Mouse (Mus musculus) olfactory bulb, adult 2 months (tissue): ENCODE data around the gene Npff. TPM values are rescaled to one million over a fixed set of nuclear protein-coding genes. Genes with fewer than 3 reads are reported as not detected.
A peak's percentile ranks its signal among the peaks of the same experiment; 100 is the strongest.

Experiments
- H3K27ac ChIP-seq: fragments of 200-500 bp; 2 replicates; pipeline ENCODE4 v1.5.1; 2012; ENCODE audit warnings: low read depth, low read length; ENCODE audit not compliant: insufficient read depth
- H3K4me1 ChIP-seq: fragments of 200-500 bp; 2 replicates; pipeline ENCODE4 v1.6.1; 2012; ENCODE audit warnings: low read length; ENCODE audit not compliant: control insufficient read depth, insufficient read depth
- H3K4me3 ChIP-seq: fragments of 200-500 bp; 2 replicates; pipeline ENCODE4 v1.5.1; 2012; ENCODE audit warnings: mild to moderate bottlenecking, low read depth, low read length, moderate library complexity; ENCODE audit not compliant: insufficient read depth
- CTCF ChIP-seq: fragments of 200-500 bp; IDR thresholded peaks from 2 replicates; pipeline ENCODE4 v1.5.1; 2012; ENCODE audit warnings: low read depth, mild to moderate bottlenecking, low read length, moderate library complexity; ENCODE audit not compliant: insufficient read depth
- POLR2A ChIP-seq: fragments of 200-500 bp; IDR thresholded peaks from 2 replicates; pipeline ENCODE4 v1.6.1; 2012; ENCODE audit warnings: mild to moderate bottlenecking, low read depth, low read length, moderate library complexity; ENCODE audit not compliant: insufficient read depth
- WGBS: fragments of 180-500 bp; shearing (Covaris S2); methylation state at CpG from one replicate; pipeline ENCODE4 v1.1.7; 2018; 5-methylcytosine and 5-hydroxymethylcytosine counted together
- polyA plus RNA-seq: library from polyadenylated mRNA; stranded (reverse); fragments of >200 nt; gene quantifications from 2 replicates; pipeline ENCODE4 v1.2.4, GENCODE M21; 2012; ENCODE audit warnings: low replicate concordance; ENCODE audit not compliant: missing spikeins, insufficient read depth, insufficient read length

Npff gene
- polyA plus RNA-seq, 1 experiment, result not detected

GRCm38 (mm10) chr15:102516293-102516692 lies 8.4 kb downstream of the Npff start:
- 4% methylated on average over 12 of the region's 12 CpGs for WGBS
- Histone ChIP-seq H3K4me1 (peaks cover 30% of the 10 kb centered on the region), H3K4me3 (peak overlapping the region; percentile 85), H3K27ac (peak overlapping the region; percentile 59)
- no peak for TF ChIP-seq CTCF
- TF ChIP-seq POLR2A, result no peak

DNA sequence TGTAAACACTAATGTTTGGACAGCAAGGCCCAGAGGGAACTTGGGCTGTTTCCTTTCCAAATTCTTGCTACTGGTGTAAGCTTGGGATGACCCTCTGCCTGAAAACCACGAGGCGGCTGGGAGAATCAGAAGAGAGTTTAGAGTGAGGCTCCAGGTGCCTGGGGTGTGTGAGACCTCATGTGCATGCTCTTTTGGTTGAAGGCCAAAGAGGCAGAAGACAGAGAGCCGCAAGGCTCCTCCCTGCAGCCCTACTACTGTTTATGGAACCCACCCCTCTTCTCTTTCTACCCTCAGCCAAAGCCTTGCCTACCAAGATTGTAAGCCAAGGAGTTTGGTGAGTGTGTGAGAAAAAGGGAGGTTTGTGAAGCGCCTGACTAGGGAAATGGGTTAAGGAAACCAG lies 9.0 kb downstream of the Npff start:
- H3K27ac ChIP-seq, result peak overlapping the region; percentile 59; the same call in 1 of the 2 replicates
- TF ChIP-seq CTCF (no peak), POLR2A (no peak)
- peak overlapping the region; percentile 85 for H3K4me3 ChIP-seq
- peaks cover 32% of the 10 kb centered on the region for H3K4me1 ChIP-seq
- 29% methylated on average over 4 of the region's 4 CpGs for WGBS

- 73% methylated on average over 2 of the region's 2 CpGs for WGBS
- Histone ChIP-seq H3K27ac (no peak overlapping the region), H3K4me3 (no peak overlapping the region), H3K4me1 (peaks cover 31% of the 10 kb centered on the region)
- TF ChIP-seq POLR2A, result no peak
Measured at GRCm38 (mm10) chr15:102515261-102515660, 9.5 kb downstream of the Npff start.

- no peak for TF ChIP-seq CTCF
- TF ChIP-seq POLR2A, result no peak
- Histone ChIP-seq H3K4me1 (peaks cover 26% of the 10 kb centered on the region), H3K4me3 (no peak overlapping the region), H3K27ac (no peak overlapping the region)
- WGBS, result 75% methylated on average over 3 of the region's 3 CpGs
Measured at GRCm38 (mm10) chr15:102513004-102513403, 11.7 kb downstream of the Npff start.

DNA sequence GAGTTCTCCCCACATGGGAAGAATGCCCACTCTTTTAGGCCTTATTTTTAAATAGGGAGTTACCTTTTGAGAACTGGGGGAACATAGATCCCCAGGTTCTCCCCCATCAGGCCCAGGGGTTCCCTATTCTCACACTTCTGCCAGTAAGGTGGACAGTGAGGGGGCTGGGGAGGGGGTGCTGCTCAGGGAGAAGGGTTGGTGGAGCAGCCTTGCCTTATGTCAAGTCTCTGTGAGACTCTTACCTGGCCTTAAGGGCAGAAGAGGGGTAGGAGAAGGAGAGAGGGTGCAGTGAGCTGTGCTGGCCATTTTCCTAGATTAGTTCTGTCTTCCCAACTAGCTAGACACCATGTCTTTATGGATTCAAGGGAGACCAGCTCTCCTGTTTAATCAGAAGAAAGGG lies 12.3 kb downstream of the Npff start:
- TF ChIP-seq CTCF (no peak), POLR2A (no peak)
- Histone ChIP-seq H3K4me3 (no peak overlapping the region), H3K27ac (no peak overlapping the region), H3K4me1 (peaks cover 26% of the 10 kb centered on the region)

DNA sequence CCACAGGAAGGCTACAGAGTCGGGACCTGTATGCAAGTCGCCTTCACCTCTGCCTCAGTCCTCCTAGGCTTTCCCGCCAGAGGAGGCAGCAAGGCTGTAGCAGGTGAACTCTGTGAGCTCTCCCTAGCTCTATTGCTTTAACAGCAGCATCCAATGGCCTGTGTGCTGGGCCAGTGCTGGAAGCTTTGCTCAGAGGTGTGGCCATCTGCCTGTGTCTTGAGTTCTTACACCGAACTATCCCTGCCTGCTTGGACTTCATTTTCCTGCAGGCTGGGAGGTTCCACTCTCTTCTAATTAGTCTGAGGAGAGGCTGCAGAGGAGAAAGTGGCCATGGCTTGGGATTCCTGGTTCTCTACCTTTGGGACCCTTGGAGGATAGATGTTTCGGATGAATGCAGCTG lies 12.7 kb downstream of the Npff start:
- TF ChIP-seq POLR2A, result no peak
- no peak for TF ChIP-seq CTCF
- Histone ChIP-seq H3K4me3 (no peak overlapping the region), H3K27ac (no peak overlapping the region), H3K4me1 (peaks cover 26% of the 10 kb centered on the region)
- WGBS, result 38% methylated on average over 5 of the region's 5 CpGs

- H3K27ac ChIP-seq, result peak overlapping the region; percentile 72
- 18% methylated on average over 6 of the region's 6 CpGs for WGBS
- no peak for TF ChIP-seq POLR2A
- no peak for TF ChIP-seq CTCF
- peak overlapping the region; percentile 67; the same call in 1 of the 2 replicates for H3K4me3 ChIP-seq
- H3K4me1 ChIP-seq, result peaks cover 26% of the 10 kb centered on the region
Measured at GRCm38 (mm10) chr15:102511285-102511833, 13.4 kb downstream of the Npff start.

GRCm38 (mm10) chr15:102510590-102511284 lies 14.0 kb downstream of the Npff start:
- Histone ChIP-seq H3K4me3 (peak overlapping the region; percentile 67), H3K4me1 (peaks cover 22% of the 10 kb centered on the region), H3K27ac (peak overlapping the region; percentile 74)
- 2% methylated on average over 34 of the region's 34 CpGs for WGBS
- TF ChIP-seq POLR2A (peak; percentile 37), CTCF (no peak)

GRCm38 (mm10) chr15:102510110-102510509 lies 14.6 kb downstream of the Npff start:
- Histone ChIP-seq H3K4me1 (peaks cover 23% of the 10 kb centered on the region), H3K27ac (peak overlapping the region; percentile 74), H3K4me3 (peak overlapping the region; percentile 67)
- TF ChIP-seq CTCF (no peak), POLR2A (no peak)
- 2% methylated on average over 9 of the region's 9 CpGs for WGBS

GRCm38 (mm10) chr15:102508336-102508735 lies 16.4 kb downstream of the Npff start:
- Histone ChIP-seq H3K27ac (no peak overlapping the region), H3K4me1 (peaks cover 25% of the 10 kb centered on the region), H3K4me3 (no peak overlapping the region)
- no peak for TF ChIP-seq POLR2A
- TF ChIP-seq CTCF, result no peak
- 69% methylated on average over 3 of the region's 3 CpGs for WGBS
